Mouse (Mus musculus): ENCODE data around the gene Alox5. TPM values are rescaled to one million over a fixed set of nuclear protein-coding genes. Genes with fewer than 3 reads are reported as not detected.
A peak's percentile ranks its signal among the peaks of the same experiment; 100 is the strongest.
"Not testable (repeated sequence)": the region's sequence is repeated elsewhere in the genome, so short reads cannot be mapped to it uniquely, and the experiment has no call there.

The Alox5 gene
- polyA plus RNA-seq (2016; fragmentation: Nextera tagmentation; extraction: Ambion mirVana) = 0.78 and 1.0 TPM in 2 replicates

- H3K9me3 ChIP-seq = no peaks in the 10 kb centered on the region
- WGBS = 4% methylated on average over 43 of the region's 43 CpGs
- peak within 1 kb of the TSS; percentile 57 for H3K4me3 ChIP-seq
- H3K36me3 ChIP-seq (replicated peaks) = no peaks in the 10 kb centered on the region
- H3K4me1 ChIP-seq = peaks cover 16% of the 10 kb centered on the region
- peak within 1 kb of the TSS; percentile 41; the same call in 1 of the 2 replicates for H3K27ac ChIP-seq
- H3K27me3 ChIP-seq (ENCODE audit: poor library complexity, severe bottlenecking) = peaks cover 41% of the 10 kb centered on the region
- DNase-seq (ENCODE audit: extremely low spot score, low spot score) = peak; percentile 35
Measured at GRCm38 (mm10) chr6:116460544-116461283, at the start of gene Alox5. Gene Alox5 (minus strand): TSS chr6:116461178.

GRCm38 (mm10) chr6:116506302-116507003 lies 45.5 kb upstream of the Alox5 start, which contains the start of gene Olfr212:
Gene Olfr212 (plus strand): TSS chr6:116506516.
- not testable (repeated sequence) for H3K4me3 ChIP-seq; H3K4me1 ChIP-seq; H3K27ac ChIP-seq; H3K27me3 ChIP-seq (ENCODE audit: poor library complexity, severe bottlenecking); DNase-seq (ENCODE audit: extremely low spot score, low spot score); H3K36me3 ChIP-seq (replicated peaks)
- H3K9me3 ChIP-seq = peaks cover 34% of the 10 kb centered on the region
- WGBS = 94% methylated on average over 20 of the region's 20 CpGs

DNA sequence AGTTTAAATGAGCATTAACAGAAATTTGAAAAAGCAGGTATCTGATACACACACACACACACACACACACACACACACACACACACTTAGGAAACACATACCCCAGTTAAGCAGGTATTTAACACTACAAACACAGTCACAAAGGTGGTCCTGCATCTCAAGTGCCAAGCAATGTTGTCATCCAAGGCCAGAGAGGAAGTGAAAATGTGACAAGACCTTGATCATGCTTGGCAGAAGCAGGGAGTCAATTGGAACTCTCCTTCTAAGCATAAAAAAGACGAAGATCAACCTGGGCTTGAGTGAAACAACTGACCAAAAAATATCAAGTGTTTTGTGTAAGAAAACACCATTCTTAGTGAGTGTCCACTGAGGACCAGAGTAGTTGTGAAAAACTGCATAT lies 35.0 kb upstream of the Alox5 start:
- Histone ChIP-seq H3K27me3 (ENCODE audit: poor library complexity, severe bottlenecking) (no peaks in the 10 kb centered on the region), H3K4me3 (no peak overlapping the region), H3K9me3 (peaks cover 1% of the 10 kb centered on the region; the same call in 1 of the 2 replicates), H3K4me1 (no peaks in the 10 kb centered on the region), H3K36me3 (replicated peaks) (no peaks in the 10 kb centered on the region), H3K27ac (no peak overlapping the region)
- DNase-seq (ENCODE audit: extremely low spot score, low spot score) = no peak
- WGBS = 83% methylated on average over 1 of the region's 1 CpGs

- H3K4me1 ChIP-seq = no peaks in the 10 kb centered on the region
- no peaks in the 10 kb centered on the region for H3K9me3 ChIP-seq
- H3K27ac ChIP-seq = no peak overlapping the region
- H3K4me3 ChIP-seq = no peak overlapping the region
- WGBS = 85% methylated on average over 5 of the region's 5 CpGs
- H3K36me3 ChIP-seq (replicated peaks) = no peaks in the 10 kb centered on the region
- no peak for DNase-seq (ENCODE audit: extremely low spot score, low spot score)
- H3K27me3 ChIP-seq (ENCODE audit: poor library complexity, severe bottlenecking) = no peaks in the 10 kb centered on the region
Measured at GRCm38 (mm10) chr6:116493742-116494141, 32.8 kb upstream of the Alox5 start.

DNA sequence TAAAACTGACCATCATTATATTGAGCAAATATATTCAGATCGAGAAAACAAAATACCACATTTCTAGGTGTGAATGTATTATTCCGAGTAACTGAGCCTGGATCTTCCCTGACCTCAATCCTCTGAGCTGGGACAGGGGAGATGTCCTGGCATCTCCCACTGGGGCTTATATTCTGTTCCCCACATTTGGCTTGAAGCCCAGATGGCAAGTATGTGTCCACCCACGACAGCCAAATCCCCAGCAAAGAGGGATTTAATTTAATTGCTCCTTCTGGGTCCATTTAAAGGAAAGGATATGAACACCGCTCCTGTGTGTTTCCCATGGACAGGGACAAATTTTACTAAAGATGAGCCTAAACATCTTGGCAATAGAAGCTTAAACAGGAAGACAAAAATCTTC lies 27.8 kb upstream of the Alox5 start, which contains the start of gene Olfr211:
TSS of gene Olfr211 (plus strand) at position 301 of the 400 bp plus-strand sequence.
- DNase-seq (ENCODE audit: extremely low spot score, low spot score) = no peak
- Histone ChIP-seq H3K27ac (no peak within 1 kb of the TSS), H3K36me3 (replicated peaks) (no peaks in the 10 kb centered on the region), H3K4me1 (no peaks in the 10 kb centered on the region), H3K9me3 (no peaks in the 10 kb centered on the region), H3K27me3 (ENCODE audit: poor library complexity, severe bottlenecking) (no peaks in the 10 kb centered on the region), H3K4me3 (no peak within 1 kb of the TSS)
- 77% methylated on average over 4 of the region's 4 CpGs for WGBS

DNA sequence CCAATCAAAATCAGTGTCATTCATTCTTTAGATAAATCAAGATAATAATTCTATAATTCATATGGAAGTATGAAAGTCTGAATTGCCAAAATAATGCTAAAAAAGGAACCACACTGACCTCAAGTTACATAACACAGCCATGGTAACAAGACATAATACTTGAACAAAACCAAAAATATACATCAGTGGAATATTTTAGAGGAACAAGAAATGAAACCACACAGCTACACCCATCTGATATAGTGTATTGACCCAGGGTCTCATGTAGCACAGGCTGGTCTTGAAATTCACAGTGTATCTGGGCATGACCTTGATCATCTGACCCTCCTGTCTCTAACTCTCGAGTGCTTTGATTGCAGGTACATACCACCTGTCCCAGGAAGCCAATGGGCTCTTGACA lies 25.9 kb upstream of the Alox5 start:
- H3K27ac ChIP-seq = no peak overlapping the region
- WGBS = 76% methylated on average over 1 of the region's 1 CpGs

GRCm38 (mm10) chr6:116485081-116485480 lies 24.1 kb upstream of the Alox5 start:
- Histone ChIP-seq H3K4me3 (no peak overlapping the region), H3K36me3 (replicated peaks) (no peaks in the 10 kb centered on the region), H3K9me3 (no peaks in the 10 kb centered on the region), H3K27ac (no peak overlapping the region), H3K27me3 (ENCODE audit: poor library complexity, severe bottlenecking) (no peaks in the 10 kb centered on the region), H3K4me1 (no peaks in the 10 kb centered on the region)
- 76% methylated on average over 1 of the region's 1 CpGs for WGBS
- no peak for DNase-seq (ENCODE audit: extremely low spot score, low spot score)

More for the DNA sequence above, 25.9 kb upstream of the Alox5 start:
- H3K9me3 ChIP-seq = no peaks in the 10 kb centered on the region
- no peaks in the 10 kb centered on the region for H3K36me3 ChIP-seq (replicated peaks)
- H3K4me3 ChIP-seq = no peak overlapping the region
- no peak for DNase-seq (ENCODE audit: extremely low spot score, low spot score)
- no peaks in the 10 kb centered on the region for H3K4me1 ChIP-seq
- H3K27me3 ChIP-seq (ENCODE audit: poor library complexity, severe bottlenecking) = no peaks in the 10 kb centered on the region

DNA sequence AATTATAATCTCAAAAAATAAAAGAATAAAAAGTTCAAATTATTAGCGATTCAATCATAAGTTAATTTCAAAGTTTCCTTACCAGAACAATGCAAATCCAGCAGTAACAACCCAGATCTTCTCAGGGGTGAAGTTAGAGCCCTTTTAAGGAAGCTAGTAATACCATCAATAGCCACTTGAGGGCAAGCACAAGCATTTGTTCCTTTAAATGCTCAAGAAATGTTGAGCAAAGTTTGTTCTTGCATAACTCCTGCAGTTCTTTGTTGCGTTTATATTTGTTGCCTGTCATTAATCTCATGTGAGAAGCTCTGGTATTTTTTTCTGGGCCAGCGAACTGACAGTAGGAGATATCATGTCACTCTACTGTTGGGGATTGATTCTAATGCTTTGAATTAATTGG lies 7.1 kb upstream of the Alox5 start:
- Histone ChIP-seq H3K4me3 (no peak overlapping the region), H3K9me3 (0 out of 2 replicates have a peak, but pooled peaks cover 4% of the 10 kb centered on the region), H3K36me3 (replicated peaks) (no peaks in the 10 kb centered on the region), H3K4me1 (no peaks in the 10 kb centered on the region), H3K27me3 (ENCODE audit: poor library complexity, severe bottlenecking) (no peaks in the 10 kb centered on the region), H3K27ac (no peak overlapping the region)
- no peak for DNase-seq (ENCODE audit: extremely low spot score, low spot score)
- WGBS = 41% methylated on average over 3 of the region's 3 CpGs

DNA sequence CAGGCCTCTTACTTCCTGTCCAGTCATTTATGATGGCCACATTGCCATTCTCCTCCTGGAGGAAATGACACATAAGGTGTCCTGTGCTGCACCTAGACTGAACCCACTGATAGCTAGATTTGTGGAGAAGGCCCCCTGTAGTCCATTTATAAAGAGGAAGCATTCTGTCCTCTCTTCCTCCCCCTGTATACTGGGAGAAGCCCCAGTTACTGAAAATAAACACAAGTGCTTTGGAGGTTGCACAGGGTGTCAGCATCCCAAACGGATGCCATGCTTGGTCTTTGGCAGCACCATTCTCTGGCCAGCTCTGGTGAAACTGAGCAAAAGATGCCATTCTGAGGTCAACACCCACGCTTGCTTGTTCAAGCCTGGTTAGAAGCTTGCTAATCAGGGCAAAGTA lies 1.7 kb downstream of the Alox5 start:
- Histone ChIP-seq H3K4me3 (no peak overlapping the region), H3K9me3 (no peaks in the 10 kb centered on the region), H3K4me1 (peaks cover 16% of the 10 kb centered on the region), H3K27me3 (ENCODE audit: poor library complexity, severe bottlenecking) (peaks cover 41% of the 10 kb centered on the region), H3K36me3 (replicated peaks) (no peaks in the 10 kb centered on the region), H3K27ac (no peak overlapping the region)
- 74% methylated on average over 2 of the region's 2 CpGs for WGBS
- no peak for DNase-seq (ENCODE audit: extremely low spot score, low spot score)

- peaks cover 16% of the 10 kb centered on the region for H3K4me1 ChIP-seq
Measured at GRCm38 (mm10) chr6:116458728-116459127, 2.2 kb downstream of the Alox5 start.

DNA sequence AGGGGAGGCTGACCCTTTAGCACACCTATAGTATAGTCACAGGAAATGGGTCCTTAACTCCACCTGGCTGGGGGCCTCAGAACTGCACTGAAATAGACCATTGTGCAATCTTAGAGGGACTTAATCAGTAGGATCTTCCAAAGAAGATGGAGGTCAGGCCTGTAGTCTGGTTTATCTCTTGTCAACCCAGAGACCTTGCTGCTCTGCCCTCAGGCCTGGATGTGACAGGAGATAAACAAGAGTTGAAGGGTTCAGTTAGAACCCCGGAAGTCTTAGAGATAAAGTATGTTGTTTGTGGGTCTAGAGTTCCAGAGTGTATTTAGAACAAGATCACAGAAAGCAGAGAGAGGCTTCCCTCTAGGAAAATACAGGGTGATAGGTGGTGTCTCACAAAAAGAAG lies 4.5 kb downstream of the Alox5 start:
- H3K27me3 ChIP-seq (ENCODE audit: poor library complexity, severe bottlenecking) = peaks cover 26% of the 10 kb centered on the region
- WGBS = 91% methylated on average over 1 of the region's 1 CpGs

More at GRCm38 (mm10) chr6:116458728-116459127, 2.2 kb downstream of the Alox5 start:
- H3K27me3 ChIP-seq (ENCODE audit: poor library complexity, severe bottlenecking) = peaks cover 41% of the 10 kb centered on the region
- no peaks in the 10 kb centered on the region for H3K9me3 ChIP-seq
- DNase-seq (ENCODE audit: extremely low spot score, low spot score) = no peak
- H3K27ac ChIP-seq = no peak overlapping the region
- no peak overlapping the region for H3K4me3 ChIP-seq
- 84% methylated on average over 4 of the region's 4 CpGs for WGBS
- H3K36me3 ChIP-seq (replicated peaks) = no peaks in the 10 kb centered on the region

GRCm38 (mm10) chr6:116455781-116456180 lies 5.2 kb downstream of the Alox5 start:
- no peak for DNase-seq (ENCODE audit: extremely low spot score, low spot score)
- Histone ChIP-seq H3K27ac (no peak overlapping the region), H3K4me3 (no peak overlapping the region), H3K27me3 (ENCODE audit: poor library complexity, severe bottlenecking) (peaks cover 19% of the 10 kb centered on the region), H3K9me3 (no peaks in the 10 kb centered on the region), H3K4me1 (peaks cover 10% of the 10 kb centered on the region), H3K36me3 (replicated peaks) (no peaks in the 10 kb centered on the region)
- WGBS = 88% methylated on average over 4 of the region's 4 CpGs

More for the DNA sequence above, 4.5 kb downstream of the Alox5 start:
- H3K9me3 ChIP-seq = no peaks in the 10 kb centered on the region
- H3K36me3 ChIP-seq (replicated peaks) = no peaks in the 10 kb centered on the region
- H3K27ac ChIP-seq = no peak overlapping the region
- DNase-seq (ENCODE audit: extremely low spot score, low spot score) = no peak
- H3K4me1 ChIP-seq = peaks cover 16% of the 10 kb centered on the region
- no peak overlapping the region for H3K4me3 ChIP-seq

DNA sequence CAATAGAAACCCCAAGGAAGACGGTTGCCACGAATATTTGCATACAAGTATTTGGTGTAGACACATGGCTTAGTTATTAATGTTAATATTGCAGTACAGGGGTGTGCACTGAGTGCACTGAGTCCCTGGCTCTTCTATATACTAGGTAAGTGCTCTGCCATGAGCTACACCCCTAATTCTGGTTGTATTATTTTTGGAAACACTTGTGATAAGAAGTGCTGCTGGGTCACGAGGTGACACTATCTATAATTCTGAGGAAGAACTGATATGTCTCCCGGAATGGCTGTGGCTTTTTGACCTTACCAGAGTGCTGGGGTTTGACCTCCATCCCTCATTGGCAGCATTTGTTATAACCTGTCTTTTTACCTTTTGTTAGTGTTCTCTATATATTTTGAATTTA lies 20.1 kb downstream of the Alox5 start:
- Histone ChIP-seq H3K36me3 (replicated peaks) (no peaks in the 10 kb centered on the region), H3K9me3 (no peaks in the 10 kb centered on the region), H3K4me1 (no peaks in the 10 kb centered on the region), H3K27me3 (ENCODE audit: poor library complexity, severe bottlenecking) (no peaks in the 10 kb centered on the region), H3K4me3 (no peak overlapping the region), H3K27ac (no peak overlapping the region)
- 89% methylated on average over 4 of the region's 4 CpGs for WGBS
- no peak for DNase-seq (ENCODE audit: extremely low spot score, low spot score)

Measured in forebrain, embryonic 10.5 days (tissue).